Mouse (Mus musculus) granulocyte monocyte progenitor cell, adult 5-6 weeks (primary cell): ENCODE measurements around the gene Btnl4. TPM values are rescaled to one million over a fixed set of nuclear protein-coding genes. Genes with fewer than 3 reads are reported as not detected.
A peak's percentile ranks its signal among the peaks of the same experiment; 100 is the strongest.

Source experiments
- ATAC-seq: replicated peaks from 2 replicates; pipeline ENCODE4 v1.8.0; 2016; ENCODE audit warnings: mild to moderate bottlenecking, moderate TSS enrichment, inconsistent platforms; ENCODE audit not compliant: poor library complexity, severe bottlenecking
- total RNA-seq, 2 experiments: library from RNA; stranded (forward) in 1 of 2; stranded (reverse) in 1 of 2; fragments of 200-712, 200-1000 nt in 1 of 2; fragments of >200 nt in 1 of 2; fragmentation: Nextera tagmentation in 1 of 2; gene quantifications; 2 replicates each; pipeline ENCODE4 v1.2.3; 2014 to 2017

The Btnl4 gene
- total RNA-seq, 2 experiments from 2014 or later = not detected

GRCm38 (mm10) chr17:34438588-34438987, 38.5 kb downstream of the Btnl4 start:
- ATAC-seq = no peak

DNA sequence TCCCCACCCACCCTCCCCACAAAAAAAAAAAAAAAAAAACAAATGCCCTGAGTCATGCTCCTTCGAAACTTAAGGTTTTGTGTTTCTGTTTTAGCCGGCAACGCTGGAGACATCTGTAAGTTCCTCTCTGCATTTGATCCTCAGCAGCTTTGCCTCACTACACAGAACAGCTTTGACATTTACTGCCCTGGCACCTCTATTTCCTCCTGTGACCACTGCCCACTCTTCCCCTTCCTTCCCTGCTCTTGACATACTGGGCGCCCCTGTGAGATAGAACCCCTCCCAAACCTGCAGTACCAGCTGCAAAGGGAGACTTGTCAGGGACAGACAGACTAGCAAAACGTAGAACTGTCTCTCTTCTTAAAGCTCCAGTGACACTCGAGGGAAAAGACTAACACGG, 39.5 kb downstream of the Btnl4 start:
- ATAC-seq = peak; percentile 57

- ATAC-seq = peak; percentile 79
Measured at GRCm38 (mm10) chr17:34437120-34437519, 40.0 kb downstream of the Btnl4 start.

- no peak for ATAC-seq
Measured at GRCm38 (mm10) chr17:34427597-34427996, 49.5 kb downstream of the Btnl4 start.

GRCm38 (mm10) chr17:34420014-34420413, 57.1 kb downstream of the Btnl4 start:
- ATAC-seq = peak; percentile 75

Other genes starting within 250 kb of the Btnl4 start
- gene H2-Ob, start 238.4 kb downstream of the Btnl4 start, total RNA-seq (2014; fragmentation: Nextera tagmentation) = 8.3 and 13.9 TPM in 2 replicates
- gene H2-Ob, start 238.4 kb downstream of the Btnl4 start, total RNA-seq (2017) = 2.1 and 2.3 TPM in 2 replicates
- 15.3 and 35.8 TPM in 2 replicates for gene H2-Ab1, start 219.6 kb downstream of the Btnl4 start, total RNA-seq (2014; fragmentation: Nextera tagmentation)
- 32.7 and 40.7 TPM in 2 replicates for gene H2-Ab1, start 219.6 kb downstream of the Btnl4 start, total RNA-seq (2017)
- gene H2-Aa, start 189.5 kb downstream of the Btnl4 start, total RNA-seq (2014; fragmentation: Nextera tagmentation) = 2.4 and 6.9 TPM in 2 replicates
- 2.4 and 4.8 TPM in 2 replicates for gene H2-Aa, start 189.5 kb downstream of the Btnl4 start, total RNA-seq (2017)
- not detected in 2 replicates for gene H2-Eb1, start 171.5 kb downstream of the Btnl4 start, total RNA-seq (2014; fragmentation: Nextera tagmentation)
- 2.6 TPM in 2 replicates for gene H2-Eb1, start 171.5 kb downstream of the Btnl4 start, total RNA-seq (2017)
- gene H2-Eb2, start 151.7 kb downstream of the Btnl4 start, total RNA-seq (2014; fragmentation: Nextera tagmentation) = not detected in 2 replicates
- not detected in 2 replicates for gene H2-Eb2, start 151.7 kb downstream of the Btnl4 start, total RNA-seq (2017)
- gene Btnl2, start 122.5 kb downstream of the Btnl4 start, total RNA-seq (2014; fragmentation: Nextera tagmentation) = not detected in 2 replicates
- gene Btnl2, start 122.5 kb downstream of the Btnl4 start, total RNA-seq (2017) = not detected in 2 replicates
- not detected in 2 replicates for gene Btnl1, start 100.2 kb downstream of the Btnl4 start, total RNA-seq (2014; fragmentation: Nextera tagmentation)
- not detected in 2 replicates for gene Btnl1, start 100.2 kb downstream of the Btnl4 start, total RNA-seq (2017)
- not detected in 2 replicates for gene BC051142, start 78.5 kb downstream of the Btnl4 start, total RNA-seq (2014; fragmentation: Nextera tagmentation)
- 0.21 TPM in 1 of 2 replicates, not detected in the other for gene BC051142, start 78.5 kb downstream of the Btnl4 start, total RNA-seq (2017)
- not detected in 2 replicates for gene Btnl6, start 40.0 kb upstream of the Btnl4 start, total RNA-seq (2014; fragmentation: Nextera tagmentation)
- gene Btnl6, start 40.0 kb upstream of the Btnl4 start, total RNA-seq (2017) = not detected in 2 replicates
- 0.17 and 0.43 TPM in 2 replicates for gene Notch4, start 87.0 kb upstream of the Btnl4 start, total RNA-seq (2014; fragmentation: Nextera tagmentation)
- 0.31 and 0.52 TPM in 2 replicates for gene Notch4, start 87.0 kb upstream of the Btnl4 start, total RNA-seq (2017)
- gene Gpsm3, start 112.5 kb upstream of the Btnl4 start, total RNA-seq (2014; fragmentation: Nextera tagmentation) = 64.1 and 75.3 TPM in 2 replicates
- 11.5 and 23.4 TPM in 2 replicates for gene Gpsm3, start 112.5 kb upstream of the Btnl4 start, total RNA-seq (2017)
- 21.1 and 29.7 TPM in 2 replicates for gene Pbx2, start 113.9 kb upstream of the Btnl4 start, total RNA-seq (2014; fragmentation: Nextera tagmentation)
- 25.1 and 34.4 TPM in 2 replicates for gene Pbx2, start 113.9 kb upstream of the Btnl4 start, total RNA-seq (2017)
- 1.3 and 1.9 TPM in 2 replicates for gene Ager, start 120.5 kb upstream of the Btnl4 start, total RNA-seq (2014; fragmentation: Nextera tagmentation)
- 1.3 and 2.0 TPM in 2 replicates for gene Ager, start 120.5 kb upstream of the Btnl4 start, total RNA-seq (2017)
- gene Rnf5, start 126.4 kb upstream of the Btnl4 start, total RNA-seq (2014; fragmentation: Nextera tagmentation) = 52.2 and 64.9 TPM in 2 replicates
- gene Rnf5, start 126.4 kb upstream of the Btnl4 start, total RNA-seq (2017) = 13.8 and 15.2 TPM in 2 replicates
- 36.6 and 50.1 TPM in 2 replicates for gene Agpat1, start 126.9 kb upstream of the Btnl4 start, total RNA-seq (2014; fragmentation: Nextera tagmentation)
- gene Agpat1, start 126.9 kb upstream of the Btnl4 start, total RNA-seq (2017) = 19.1 and 19.3 TPM in 2 replicates
- 2.1 TPM in 1 of 2 replicates, not detected in the other for gene Egfl8, start 138.7 kb upstream of the Btnl4 start, total RNA-seq (2014; fragmentation: Nextera tagmentation)
- not detected in 2 replicates for gene Egfl8, start 138.7 kb upstream of the Btnl4 start, total RNA-seq (2017)
- 41.9 and 45.1 TPM in 2 replicates for gene Ppt2, start 151.2 kb upstream of the Btnl4 start, total RNA-seq (2014; fragmentation: Nextera tagmentation)
- 20.4 and 23.3 TPM in 2 replicates for gene Ppt2, start 151.2 kb upstream of the Btnl4 start, total RNA-seq (2017)
- 0.88 TPM in 1 of 2 replicates, not detected in the other for gene Prrt1, start 152.2 kb upstream of the Btnl4 start, total RNA-seq (2014; fragmentation: Nextera tagmentation)
- not detected in 2 replicates for gene Prrt1, start 152.2 kb upstream of the Btnl4 start, total RNA-seq (2017)
- gene Fkbpl, start 167.4 kb upstream of the Btnl4 start, total RNA-seq (2014; fragmentation: Nextera tagmentation) = 2.9 and 10.3 TPM in 2 replicates
- gene Fkbpl, start 167.4 kb upstream of the Btnl4 start, total RNA-seq (2017) = 12.4 and 21.8 TPM in 2 replicates
- gene Atf6b, start 169.8 kb upstream of the Btnl4 start, total RNA-seq (2014; fragmentation: Nextera tagmentation) = 38.3 and 42.5 TPM in 2 replicates
- 31.9 and 44.6 TPM in 2 replicates for gene Atf6b, start 169.8 kb upstream of the Btnl4 start, total RNA-seq (2017)
- gene Tnxb, start 193.2 kb upstream of the Btnl4 start, total RNA-seq (2014; fragmentation: Nextera tagmentation) = not detected in 2 replicates
- gene Tnxb, start 193.2 kb upstream of the Btnl4 start, total RNA-seq (2017) = not detected in 2 replicates